Mouse (Mus musculus) G1E (cell line): ENCODE measurements around the gene Fzd7.

Source experiments
- CTCF ChIP-seq: IDR thresholded peaks from 2 replicates; pipeline ENCODE4 v1.5.1; 2012; ENCODE audit warnings: low read depth, low read length, inconsistent platforms, mixed read lengths
- GATA1 ChIP-seq: IDR thresholded peaks from 2 replicates; pipeline ENCODE4 v1.6.1; 2012; ENCODE audit warnings: borderline replicate concordance, low read length, inconsistent platforms, mixed read lengths
- GATA2 ChIP-seq: IDR thresholded peaks from 2 replicates; pipeline ENCODE4 v1.6.1; 2012; ENCODE audit warnings: low read depth, low read length, inconsistent platforms, borderline replicate concordance
- TAL1 ChIP-seq: conservative IDR thresholded peaks from 2 replicates; pipeline ENCODE4 v1.6.1; 2012; ENCODE audit warnings: low read depth, low read length, inconsistent platforms, mixed read lengths

DNA sequence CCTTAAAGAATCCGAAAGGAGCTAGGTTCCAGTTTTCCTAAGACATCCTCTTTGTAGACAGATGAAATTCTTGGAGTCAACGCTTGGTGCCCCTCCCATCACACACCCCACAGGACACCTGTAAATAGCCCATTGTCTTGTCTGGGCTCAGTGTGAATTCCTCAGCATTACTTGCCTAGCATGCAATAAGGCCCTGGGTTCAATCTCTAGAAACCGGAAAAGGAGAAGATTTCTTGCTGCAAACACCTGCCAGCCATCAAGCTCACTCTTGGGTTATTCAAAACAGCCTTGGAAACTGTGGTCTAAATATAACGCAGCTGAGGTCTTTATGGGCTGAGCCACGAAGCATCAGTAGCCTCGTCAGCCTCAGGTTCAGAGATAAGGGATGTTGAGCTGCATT lies 48.9 kb upstream of the Fzd7 start:
- TF ChIP-seq CTCF (no peak), GATA1 (no peak), TAL1 (no peak), GATA2 (no peak)
